Mouse (Mus musculus): ENCODE data around the gene Syngr2. TPM values are rescaled to one million over a fixed set of nuclear protein-coding genes. Genes with fewer than 3 reads are reported as not detected.
"Not testable (repeated sequence)": the region's sequence is repeated elsewhere in the genome, so short reads cannot be mapped to it uniquely, and the experiment has no call there.

The Syngr2 gene
- total RNA-seq, 2 experiments from 2014 or later: 109 to 113 TPM

GRCm38 (mm10) chr11:117828149-117828887 is 18.9 kb downstream of the Syngr2 start:
- DNase-seq (ENCODE audit: low spot score): no peak

GRCm38 (mm10) chr11:117828888-117829604 is 19.6 kb downstream of the Syngr2 start:
- intact Hi-C loops (cut with DNase I): no loop called here
- peak; percentile 36 for DNase-seq (ENCODE audit: low spot score)

More at GRCm38 (mm10) chr11:117828149-117828887, 18.9 kb downstream of the Syngr2 start:
- intact Hi-C loops (cut with DNase I): no loop called here

GRCm38 (mm10) chr11:117829671-117830215 is 20.3 kb downstream of the Syngr2 start:
- intact Hi-C loops (cut with DNase I): no loop called here
- no peak for DNase-seq (ENCODE audit: low spot score)

- intact Hi-C loops (cut with DNase I): no loop called here
- no peak for DNase-seq (ENCODE audit: low spot score)
These were observed 20.9 kb downstream of the Syngr2 start for GRCm38 (mm10) chr11:117830401-117830800.

GRCm38 (mm10) chr11:117832086-117832969 is 22.9 kb downstream of the Syngr2 start:
- intact Hi-C loops (cut with DNase I): no loop called here
- DNase-seq (ENCODE audit: low spot score): peak; percentile 40

- intact Hi-C loops (cut with DNase I); DNase-seq (ENCODE audit: low spot score): not testable (repeated sequence)
These were observed 24.0 kb downstream of the Syngr2 start for GRCm38 (mm10) chr11:117833509-117833908.

GRCm38 (mm10) chr11:117834086-117834485 is 24.6 kb downstream of the Syngr2 start:
- no peak for DNase-seq (ENCODE audit: low spot score)
- intact Hi-C loops (cut with DNase I): no loop called here

GRCm38 (mm10) chr11:117836306-117836705 is 26.8 kb downstream of the Syngr2 start:
- intact Hi-C loops (cut with DNase I): no loop called here
- DNase-seq (ENCODE audit: low spot score): no peak

GRCm38 (mm10) chr11:117838572-117838971 is 29.1 kb downstream of the Syngr2 start:
- intact Hi-C loops (cut with DNase I): no loop called here
- no peak for DNase-seq (ENCODE audit: low spot score)

GRCm38 (mm10) chr11:117839021-117839420 is 29.6 kb downstream of the Syngr2 start:
- DNase-seq (ENCODE audit: low spot score): no peak
- intact Hi-C loops (cut with DNase I): no loop called here

- DNase-seq (ENCODE audit: low spot score): no peak
- intact Hi-C loops (cut with DNase I): no loop called here
These were observed 31.4 kb downstream of the Syngr2 start for GRCm38 (mm10) chr11:117840910-117841309.

GRCm38 (mm10) chr11:117843434-117843833 is 34.0 kb downstream of the Syngr2 start:
- DNase-seq (ENCODE audit: low spot score): no peak
- intact Hi-C loops (cut with DNase I): no loop called here

GRCm38 (mm10) chr11:117844997-117845396 is 35.5 kb downstream of the Syngr2 start:
- intact Hi-C loops (cut with DNase I): no loop called here

GRCm38 (mm10) chr11:117845651-117846050 is 36.2 kb downstream of the Syngr2 start:
- intact Hi-C loops (cut with DNase I): no loop called here
- DNase-seq (ENCODE audit: low spot score): no peak

More at GRCm38 (mm10) chr11:117844997-117845396, 35.5 kb downstream of the Syngr2 start:
- no peak for DNase-seq (ENCODE audit: low spot score)

- DNase-seq (ENCODE audit: low spot score): no peak
- intact Hi-C loops (cut with DNase I): no loop called here
These were observed 37.2 kb downstream of the Syngr2 start for GRCm38 (mm10) chr11:117846640-117847039.

- intact Hi-C loops (cut with DNase I): no loop called here
- no peak for DNase-seq (ENCODE audit: low spot score)
These were observed 38.2 kb downstream of the Syngr2 start for GRCm38 (mm10) chr11:117847593-117848215.

- DNase-seq (ENCODE audit: low spot score): no peak
- intact Hi-C loops (cut with DNase I): no loop called here
These were observed 39.0 kb downstream of the Syngr2 start for GRCm38 (mm10) chr11:117848271-117848984.

- intact Hi-C loops (cut with DNase I): no loop called here
- peak; percentile 91 for DNase-seq (ENCODE audit: low spot score)
These were observed 39.7 kb downstream of the Syngr2 start, which contains the start of gene Birc5 for GRCm38 (mm10) chr11:117848985-117849671. Birc5 (plus strand) TSS chr11:117849251.

Data from heart, postnatal 25 days (tissue).